Mouse (Mus musculus) forebrain, postnatal 0 days (tissue): ENCODE measurements at regions not wholly inside any gene's neighbourhood (a gene's known extent, or its start where the extent isn't known, plus 50 kb on each side); places are given as distances from the start of the nearest gene placed in this dataset.

ENCODE experiments used
- ATAC-seq: fragments of 200-750 bp; cut with Nextera tagmentation; 2 replicates; pipeline ENCODE4 v1.8.0; 2017; ENCODE audit warnings: mild to moderate bottlenecking, moderate library complexity
- DNase-seq: peaks from one replicate; pipeline ENCODE4 v3.0.0-alpha.2; 2015
- H3K27ac ChIP-seq: fragments of 300-500 bp; sonication (generic); 2 replicates; pipeline ENCODE4 v1.5.1; 2014; ENCODE audit warnings: low read depth, mild to moderate bottlenecking, antibody characterized with exemption, low read length, moderate library complexity, mixed read lengths
- H3K27me3 ChIP-seq: fragments of 300-500 bp; sonication (generic); 2 replicates; pipeline ENCODE4 v1.6.1; 2014; ENCODE audit warnings: mild to moderate bottlenecking, low read length, mixed read lengths; ENCODE audit not compliant: insufficient read depth
- H3K36me3 ChIP-seq: fragments of 300-500 bp; sonication (generic); 2 replicates; pipeline ENCODE4 v1.6.1; 2014; ENCODE audit warnings: mild to moderate bottlenecking, moderate library complexity; ENCODE audit not compliant: insufficient read depth
- H3K4me1 ChIP-seq: fragments of 300-500 bp; sonication (generic); 2 replicates; pipeline ENCODE4 v1.6.1; 2014; ENCODE audit warnings: antibody characterized with exemption; ENCODE audit not compliant: insufficient read depth
- H3K4me2 ChIP-seq: fragments of 300-500 bp; sonication (generic); 2 replicates; pipeline ENCODE4 v1.6.1; 2014; ENCODE audit warnings: low read depth, mild to moderate bottlenecking, moderate library complexity
- H3K4me3 ChIP-seq: fragments of 300-500 bp; sonication (generic); 2 replicates; pipeline ENCODE4 v1.5.1; 2014; ENCODE audit warnings: low read depth, low read length, mixed read lengths
- H3K9ac ChIP-seq: fragments of 300-500 bp; sonication (generic); 2 replicates; pipeline ENCODE4 v1.6.1; 2014; ENCODE audit warnings: mild to moderate bottlenecking
- H3K9me3 ChIP-seq: fragments of 300-500 bp; sonication (generic); 2 replicates; pipeline ENCODE4 v1.6.1; 2016; ENCODE audit warnings: low read length
- CTCF ChIP-seq: sonication (generic); IDR thresholded peaks from 2 replicates; pipeline ENCODE4 v1.5.1; 2016; ENCODE audit warnings: antibody characterized with exemption, control low read depth, low read depth
- WGBS: fragments of 180-500 bp; shearing (Covaris S2); extraction: QIAGEN DNeasy Blood & Tissue Kit; methylation state at CpG from one replicate; pipeline ENCODE4 v1.1.7; 2014; 5-methylcytosine and 5-hydroxymethylcytosine counted together

DNA sequence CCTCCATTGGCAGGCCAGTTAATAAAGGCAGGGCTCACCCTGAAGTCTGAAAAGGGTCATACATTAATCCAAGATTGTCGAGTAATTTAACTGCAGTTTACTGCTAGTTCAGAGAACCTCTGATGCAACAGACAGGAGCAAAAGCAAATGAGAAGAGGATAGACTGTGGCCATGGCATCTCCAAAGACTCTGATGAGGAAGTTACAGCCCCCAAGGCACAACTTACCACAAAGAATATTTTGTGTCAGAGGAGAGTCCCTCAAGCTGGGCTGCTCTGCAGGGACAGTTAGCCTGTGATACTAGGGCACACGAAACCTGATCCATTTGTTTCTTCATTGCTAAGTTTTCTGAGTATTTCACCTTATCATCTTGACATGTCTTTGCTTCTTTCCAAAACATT, 130.9 kb upstream of the Sesn3 start:
- Histone ChIP-seq H3K4me1 (no peaks in the 10 kb centered on the region), H3K9ac (no peak overlapping the region), H3K36me3 (no peaks in the 10 kb centered on the region), H3K4me3 (no peak overlapping the region), H3K4me2 (no peak overlapping the region), H3K27me3 (no peaks in the 10 kb centered on the region), H3K27ac (no peak overlapping the region), H3K9me3 (no peaks in the 10 kb centered on the region)
- TF ChIP-seq CTCF = no peak
- DNase-seq = no peak
- no peak for ATAC-seq
- 58% methylated on average over 2 of the region's 2 CpGs for WGBS

DNA sequence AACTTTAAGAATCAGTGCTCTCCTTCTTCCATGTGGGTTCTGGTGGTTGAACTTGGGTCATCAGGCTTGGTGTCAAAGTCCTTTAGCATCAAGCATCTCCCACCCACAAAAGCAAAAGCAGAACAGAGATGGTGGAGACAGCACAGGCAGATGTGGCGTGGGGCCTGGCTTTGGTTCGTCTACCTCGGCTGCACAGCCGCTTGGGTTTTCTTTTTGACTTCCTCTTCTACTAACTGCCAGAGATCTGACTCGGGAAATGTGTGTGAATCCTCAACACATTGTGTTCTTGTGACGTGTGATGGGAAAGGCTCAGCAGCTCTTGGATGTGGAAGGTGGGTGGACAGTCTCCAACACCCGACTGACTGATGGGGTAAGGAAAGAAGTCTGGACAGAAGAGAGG, 127.8 kb upstream of the Sesn3 start:
- no peaks in the 10 kb centered on the region for H3K36me3 ChIP-seq
- no peaks in the 10 kb centered on the region for H3K27me3 ChIP-seq
- H3K4me1 ChIP-seq = no peaks in the 10 kb centered on the region
- ATAC-seq (no peak), DNase-seq (no peak)
- H3K4me2 ChIP-seq = no peak overlapping the region
- no peak for TF ChIP-seq CTCF
- WGBS = 92% methylated on average over 7 of the region's 7 CpGs
- H3K9me3 ChIP-seq = no peaks in the 10 kb centered on the region
- H3K27ac ChIP-seq = no peak overlapping the region
- no peak overlapping the region for H3K4me3 ChIP-seq
- no peak overlapping the region for H3K9ac ChIP-seq

DNA sequence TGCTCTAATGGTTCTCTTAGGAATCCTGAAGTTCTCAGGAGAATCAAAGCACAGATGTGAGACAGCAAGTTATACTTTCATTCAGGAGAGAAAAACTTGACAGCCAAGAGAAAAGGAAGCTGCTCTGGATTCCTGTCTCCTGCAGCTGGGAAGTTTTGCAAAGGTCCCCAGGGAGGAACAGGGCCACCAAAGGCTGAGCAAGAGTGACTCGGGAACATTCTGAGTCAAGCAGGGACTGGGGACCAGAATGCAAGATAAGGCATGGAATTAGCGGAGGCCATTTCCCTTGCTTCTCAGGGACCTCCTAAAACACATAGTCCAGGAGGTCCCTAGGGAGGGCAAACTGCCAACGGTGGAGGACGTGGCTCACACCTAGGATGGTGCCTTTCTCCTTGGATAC, 127.1 kb upstream of the Sesn3 start:
- no peaks in the 10 kb centered on the region for H3K27me3 ChIP-seq
- 83% methylated on average over 4 of the region's 4 CpGs for WGBS
- H3K36me3 ChIP-seq = no peaks in the 10 kb centered on the region
- no peaks in the 10 kb centered on the region for H3K9me3 ChIP-seq
- no peaks in the 10 kb centered on the region for H3K4me1 ChIP-seq
- no peak overlapping the region for H3K4me2 ChIP-seq
- H3K4me3 ChIP-seq = no peak overlapping the region
- no peak for TF ChIP-seq CTCF
- no peak for ATAC-seq
- no peak overlapping the region for H3K9ac ChIP-seq
- no peak for DNase-seq
- H3K27ac ChIP-seq = no peak overlapping the region

DNA sequence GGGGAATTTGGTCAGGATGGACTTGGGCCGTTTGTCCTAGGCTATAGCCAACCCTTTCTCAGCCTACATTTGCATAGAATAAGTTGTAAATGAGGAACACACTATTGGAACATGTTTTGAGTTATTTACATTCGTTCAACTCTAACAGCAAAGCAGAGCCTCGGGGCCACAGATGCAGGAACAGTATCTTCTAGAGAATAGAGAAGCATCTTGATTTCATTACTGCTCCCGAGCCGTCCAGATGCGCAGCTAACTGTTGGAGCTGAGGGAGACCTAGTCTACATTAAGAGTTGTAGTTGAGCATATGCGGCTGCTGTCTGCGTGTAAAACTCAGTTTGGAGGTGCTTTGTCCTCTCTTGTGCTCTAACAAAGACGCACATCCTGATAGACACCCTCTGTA, 124.6 kb upstream of the Sesn3 start:
- no peak for TF ChIP-seq CTCF
- no peak overlapping the region for H3K4me2 ChIP-seq
- no peak overlapping the region for H3K9ac ChIP-seq
- no peaks in the 10 kb centered on the region for H3K36me3 ChIP-seq
- 91% methylated on average over 9 of the region's 9 CpGs for WGBS
- DNase-seq = no peak
- ATAC-seq = no peak
- H3K27me3 ChIP-seq = no peaks in the 10 kb centered on the region
- H3K4me1 ChIP-seq = no peaks in the 10 kb centered on the region
- no peak overlapping the region for H3K4me3 ChIP-seq
- no peak overlapping the region for H3K27ac ChIP-seq
- H3K9me3 ChIP-seq = no peaks in the 10 kb centered on the region

DNA sequence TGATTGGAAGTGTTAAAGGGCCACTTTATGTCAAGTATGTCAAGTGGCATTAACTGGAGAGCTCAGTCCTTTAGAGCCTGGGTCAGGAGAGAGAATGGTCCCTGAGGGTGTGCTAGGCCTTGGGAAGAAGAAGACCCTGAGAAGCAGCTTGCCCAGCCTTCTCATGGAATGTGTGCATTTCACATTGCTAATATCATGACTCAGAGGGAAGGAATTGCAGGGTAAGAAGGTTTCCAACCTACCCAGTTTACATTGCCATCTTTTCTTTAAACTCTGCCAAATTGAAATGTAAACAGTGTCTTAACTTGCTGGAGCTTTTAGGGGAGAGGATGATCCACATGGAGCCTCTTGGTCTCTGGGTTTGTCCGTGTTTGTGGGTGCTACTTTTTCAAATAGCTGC, 117.9 kb upstream of the Sesn3 start:
- Histone ChIP-seq H3K27me3 (no peaks in the 10 kb centered on the region), H3K27ac (no peak overlapping the region), H3K36me3 (no peaks in the 10 kb centered on the region), H3K4me2 (no peak overlapping the region), H3K9ac (no peak overlapping the region), H3K9me3 (no peaks in the 10 kb centered on the region), H3K4me1 (no peaks in the 10 kb centered on the region), H3K4me3 (no peak overlapping the region)
- no peak for DNase-seq
- ATAC-seq = no peak
- no peak for TF ChIP-seq CTCF
- WGBS = 74% methylated on average over 1 of the region's 1 CpGs

DNA sequence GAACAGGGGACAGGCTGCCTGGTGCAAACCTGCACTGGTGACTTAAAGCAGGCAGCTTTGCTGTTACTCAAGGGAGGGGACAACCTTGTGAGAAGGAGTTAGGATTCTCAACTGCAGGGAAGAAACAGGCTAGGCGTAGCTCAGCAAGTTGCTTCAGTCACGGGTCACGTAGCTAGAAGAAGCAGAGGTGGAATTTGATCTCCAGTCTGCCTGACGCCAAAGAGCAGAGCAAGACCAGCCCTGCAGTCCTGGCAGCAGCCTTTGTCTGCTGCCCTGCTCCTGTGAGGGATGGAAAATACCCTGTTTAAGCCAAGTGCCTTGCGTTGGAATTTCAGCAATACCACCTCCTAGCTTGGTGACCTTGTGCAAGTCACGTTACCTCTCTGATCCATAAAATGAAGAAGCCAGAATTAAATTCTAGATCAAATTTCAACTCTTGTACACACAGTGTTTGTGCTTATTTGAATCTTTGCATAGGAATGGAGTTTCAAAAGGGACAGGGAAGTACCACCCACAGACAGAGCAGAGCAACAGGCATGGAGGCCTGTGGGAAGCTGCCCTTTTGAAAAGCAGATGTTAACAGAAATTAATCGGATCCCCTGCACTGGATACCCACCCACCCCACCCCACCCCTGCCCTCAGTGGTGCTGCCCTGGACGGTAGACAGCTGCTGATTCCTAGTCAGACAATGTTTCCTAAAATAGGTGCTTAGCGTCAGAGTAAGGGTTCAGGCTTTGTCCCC, 116.6 kb upstream of the Sesn3 start:
- no peak for ATAC-seq
- 36% methylated on average over 9 of the region's 9 CpGs for WGBS
- H3K4me1 ChIP-seq = no peaks in the 10 kb centered on the region
- H3K9ac ChIP-seq = no peak overlapping the region
- 0 out of 2 replicates have a peak, but pooled peaks cover 4% of the 10 kb centered on the region for H3K9me3 ChIP-seq
- no peak for DNase-seq
- H3K4me2 ChIP-seq = no peak overlapping the region
- H3K27me3 ChIP-seq = no peaks in the 10 kb centered on the region
- H3K4me3 ChIP-seq = no peak overlapping the region
- no peaks in the 10 kb centered on the region for H3K36me3 ChIP-seq
- no peak overlapping the region for H3K27ac ChIP-seq
- no peak for TF ChIP-seq CTCF

DNA sequence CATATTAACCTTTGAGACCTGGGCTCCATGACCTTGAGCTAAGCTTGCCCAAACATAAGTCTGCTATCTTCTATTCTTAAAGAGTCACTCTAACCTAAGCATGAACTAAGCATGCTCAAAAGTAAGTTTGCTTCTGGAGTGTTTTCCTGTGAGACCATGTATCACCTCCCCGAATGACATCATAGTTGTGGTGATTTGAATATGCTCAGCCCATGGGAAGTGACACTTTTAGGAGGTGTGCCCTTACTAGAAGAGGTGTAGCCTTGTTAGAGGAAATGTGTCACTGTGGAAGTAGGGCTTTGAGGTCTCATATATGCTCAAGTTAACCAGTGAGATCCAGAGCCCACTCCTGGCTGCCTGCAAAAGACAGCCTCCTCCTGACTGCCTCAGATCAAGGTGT, 114.7 kb upstream of the Sesn3 start:
- no peak overlapping the region for H3K4me2 ChIP-seq
- no peak overlapping the region for H3K27ac ChIP-seq
- ATAC-seq (no peak), DNase-seq (no peak)
- H3K4me3 ChIP-seq = no peak overlapping the region
- H3K4me1 ChIP-seq = no peaks in the 10 kb centered on the region
- H3K9me3 ChIP-seq = 0 out of 2 replicates have a peak, but pooled peaks cover 4% of the 10 kb centered on the region
- WGBS = 91% methylated on average over 1 of the region's 1 CpGs
- no peaks in the 10 kb centered on the region for H3K36me3 ChIP-seq
- TF ChIP-seq CTCF = no peak
- H3K27me3 ChIP-seq = no peaks in the 10 kb centered on the region
- H3K9ac ChIP-seq = no peak overlapping the region
